Mouse (Mus musculus): ENCODE results near the gene Mrps18c. TPM values are rescaled to one million over a fixed set of nuclear protein-coding genes. Genes with fewer than 3 reads are reported as not detected.
A peak's percentile ranks its signal among the peaks of the same experiment; 100 is the strongest.

The Mrps18c gene
- polyA plus RNA-seq, 1 experiment from 2014 or later, result 217 TPM

GRCm38 (mm10) chr5:100837907-100838306, 39.5 kb downstream of the Mrps18c start:
- 73% methylated on average over 7 of the region's 7 CpGs for WGBS
- Histone ChIP-seq H3K9ac (ENCODE audit: low read depth, low read length) (no peak overlapping the region), H3K9me3 (replicated peaks; ENCODE audit: low read length) (no peaks in the 10 kb centered on the region), H3K4me1 (replicated peaks; ENCODE audit: insufficient read depth, low read length) (no peaks in the 10 kb centered on the region), H3K27me3 (ENCODE audit: insufficient read depth, low read length) (no peaks in the 10 kb centered on the region), H3K27ac (no peak overlapping the region), H3K4me3 (replicated peaks; ENCODE audit: low read depth, low read length) (no peak overlapping the region), H3K4me2 (ENCODE audit: low read length) (no peak overlapping the region), H3K36me3 (ENCODE audit: insufficient read depth, low read length) (no peaks in the 10 kb centered on the region)
- ATAC-seq (replicated peaks; ENCODE audit: low FRiP score, low read depth) (no peak), DNase-seq (ENCODE audit: low spot score) (no peak)
- TF ChIP-seq CTCF (IDR thresholded peaks at IDR 0.05; ENCODE audit: low read depth), result no peak

DNA sequence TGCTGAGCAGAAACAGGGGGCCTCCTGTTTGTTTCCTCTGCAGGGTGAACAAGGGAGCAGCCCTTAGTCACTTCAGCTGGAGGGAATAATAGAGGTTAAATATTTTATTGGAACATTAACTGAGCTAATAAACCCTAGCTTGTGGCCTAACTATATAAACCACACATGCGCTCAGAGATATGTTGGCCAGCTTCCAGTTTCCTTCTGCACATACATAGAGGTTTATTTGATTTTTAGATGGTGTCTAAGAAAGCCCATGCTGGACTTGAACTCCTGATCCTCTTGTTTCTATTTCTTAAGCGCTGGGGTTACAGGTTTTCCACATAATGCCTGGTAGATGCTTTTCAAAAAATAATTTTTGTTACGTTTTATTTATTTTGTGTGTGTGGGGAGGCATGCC, 46.1 kb downstream of the Mrps18c start:
- Histone ChIP-seq H3K4me3 (replicated peaks; ENCODE audit: low read depth, low read length) (no peak overlapping the region), H3K4me2 (ENCODE audit: low read length) (no peak overlapping the region), H3K9ac (ENCODE audit: low read depth, low read length) (no peak overlapping the region), H3K27ac (no peak overlapping the region), H3K36me3 (ENCODE audit: insufficient read depth, low read length) (no peaks in the 10 kb centered on the region), H3K4me1 (replicated peaks; ENCODE audit: insufficient read depth, low read length) (peaks cover 5% of the 10 kb centered on the region; the same call in 1 of the 2 replicates), H3K9me3 (replicated peaks; ENCODE audit: low read length) (no peaks in the 10 kb centered on the region), H3K27me3 (ENCODE audit: insufficient read depth, low read length) (no peaks in the 10 kb centered on the region; the same call in 1 of the 2 replicates)
- DNase-seq (ENCODE audit: low spot score) (peak; percentile 7), ATAC-seq (replicated peaks; ENCODE audit: low FRiP score, low read depth) (no peak)
- WGBS, result 47% methylated on average over 3 of the region's 3 CpGs
- TF ChIP-seq CTCF (IDR thresholded peaks at IDR 0.05; ENCODE audit: low read depth), result no peak

- Histone ChIP-seq H3K36me3 (ENCODE audit: insufficient read depth, low read length) (no peaks in the 10 kb centered on the region), H3K4me3 (replicated peaks; ENCODE audit: low read depth, low read length) (peak within 1 kb of the TSS; percentile 61), H3K27ac (peak within 1 kb of the TSS; percentile 39; the same call in 1 of the 2 replicates), H3K4me2 (ENCODE audit: low read length) (peak within 1 kb of the TSS; percentile 99), H3K4me1 (replicated peaks; ENCODE audit: insufficient read depth, low read length) (peaks cover 5% of the 10 kb centered on the region; the same call in 1 of the 2 replicates), H3K9me3 (replicated peaks; ENCODE audit: low read length) (no peaks in the 10 kb centered on the region), H3K27me3 (ENCODE audit: insufficient read depth, low read length) (no peaks in the 10 kb centered on the region; the same call in 1 of the 2 replicates), H3K9ac (ENCODE audit: low read depth, low read length) (peak within 1 kb of the TSS; percentile 64)
- no peak for TF ChIP-seq CTCF (IDR thresholded peaks at IDR 0.05; ENCODE audit: low read depth)
- DNase-seq (ENCODE audit: low spot score) (peak; percentile 58), ATAC-seq (replicated peaks; ENCODE audit: low FRiP score, low read depth) (peak; percentile 54; the same call in 1 of the 2 replicates)
- 1% methylated on average over 16 of the region's 16 CpGs for WGBS
Observed at GRCm38 (mm10) chr5:100845485-100845847, 47.0 kb downstream of the Mrps18c start, which contains the start of gene Gpat3. Gene Gpat3 (plus strand): TSS chr5:100845713.

GRCm38 (mm10) chr5:100845848-100846598, 47.6 kb downstream of the Mrps18c start:
- peak; percentile 81 for ATAC-seq (replicated peaks; ENCODE audit: low FRiP score, low read depth)

GRCm38 (mm10) chr5:100846599-100846920, 48.1 kb downstream of the Mrps18c start:
- Histone ChIP-seq H3K36me3 (ENCODE audit: insufficient read depth, low read length) (no peaks in the 10 kb centered on the region), H3K4me2 (ENCODE audit: low read length) (peak overlapping the region; percentile 99), H3K9ac (ENCODE audit: low read depth, low read length) (peak overlapping the region; percentile 64), H3K4me1 (replicated peaks; ENCODE audit: insufficient read depth, low read length) (peaks cover 5% of the 10 kb centered on the region; the same call in 1 of the 2 replicates), H3K9me3 (replicated peaks; ENCODE audit: low read length) (no peaks in the 10 kb centered on the region), H3K4me3 (replicated peaks; ENCODE audit: low read depth, low read length) (peak overlapping the region; percentile 61), H3K27ac (peak overlapping the region; percentile 39; the same call in 1 of the 2 replicates), H3K27me3 (ENCODE audit: insufficient read depth, low read length) (no peaks in the 10 kb centered on the region; the same call in 1 of the 2 replicates)
- WGBS, result 1% methylated on average over 22 of the region's 22 CpGs
- ATAC-seq (replicated peaks; ENCODE audit: low FRiP score, low read depth) (peak; percentile 21; the same call in 1 of the 2 replicates), DNase-seq (ENCODE audit: low spot score) (no peak)
- no peak for TF ChIP-seq CTCF (IDR thresholded peaks at IDR 0.05; ENCODE audit: low read depth)

More at GRCm38 (mm10) chr5:100845848-100846598, 47.6 kb downstream of the Mrps18c start:
- no peaks in the 10 kb centered on the region for H3K36me3 ChIP-seq (ENCODE audit: insufficient read depth, low read length)
- no peaks in the 10 kb centered on the region for H3K9me3 ChIP-seq (replicated peaks; ENCODE audit: low read length)
- peak; percentile 63 for DNase-seq (ENCODE audit: low spot score)
- TF ChIP-seq CTCF (IDR thresholded peaks at IDR 0.05; ENCODE audit: low read depth), result no peak
- H3K9ac ChIP-seq (ENCODE audit: low read depth, low read length), result peak overlapping the region; percentile 64
- H3K4me3 ChIP-seq (replicated peaks; ENCODE audit: low read depth, low read length), result peak overlapping the region; percentile 61
- peaks cover 5% of the 10 kb centered on the region; the same call in 1 of the 2 replicates for H3K4me1 ChIP-seq (replicated peaks; ENCODE audit: insufficient read depth, low read length)
- no peaks in the 10 kb centered on the region; the same call in 1 of the 2 replicates for H3K27me3 ChIP-seq (ENCODE audit: insufficient read depth, low read length)
- peak overlapping the region; percentile 99 for H3K4me2 ChIP-seq (ENCODE audit: low read length)
- WGBS, result under 1% methylated on average over 52 of the region's 52 CpGs
- H3K27ac ChIP-seq, result peak overlapping the region; percentile 39; the same call in 1 of the 2 replicates

GRCm38 (mm10) chr5:100847143-100847542, 48.7 kb downstream of the Mrps18c start:
- Histone ChIP-seq H3K9me3 (replicated peaks; ENCODE audit: low read length) (no peaks in the 10 kb centered on the region), H3K27me3 (ENCODE audit: insufficient read depth, low read length) (no peaks in the 10 kb centered on the region; the same call in 1 of the 2 replicates), H3K27ac (no peak overlapping the region), H3K4me1 (replicated peaks; ENCODE audit: insufficient read depth, low read length) (peaks cover 5% of the 10 kb centered on the region; the same call in 1 of the 2 replicates), H3K4me2 (ENCODE audit: low read length) (peak overlapping the region; percentile 99), H3K9ac (ENCODE audit: low read depth, low read length) (no peak overlapping the region), H3K4me3 (replicated peaks; ENCODE audit: low read depth, low read length) (peak overlapping the region; percentile 61), H3K36me3 (ENCODE audit: insufficient read depth, low read length) (no peaks in the 10 kb centered on the region)
- no peak for DNase-seq (ENCODE audit: low spot score)
- ATAC-seq (replicated peaks; ENCODE audit: low FRiP score, low read depth), result no peak
- 5% methylated on average over 2 of the region's 2 CpGs for WGBS
- TF ChIP-seq CTCF (IDR thresholded peaks at IDR 0.05; ENCODE audit: low read depth), result no peak
